Mouse (Mus musculus) midbrain, embryonic 13.5 days (tissue): ENCODE results near the gene Rbp1. TPM values are rescaled to one million over a fixed set of nuclear protein-coding genes. Genes with fewer than 3 reads are reported as not detected.

Experiments
- ATAC-seq: fragments of 200-750 bp; cut with Nextera tagmentation; 2 replicates; pipeline ENCODE4 v1.8.0; 2017; ENCODE audit warnings: mild to moderate bottlenecking, moderate TSS enrichment, moderate library complexity
- H3K27ac ChIP-seq: fragments of 300-500 bp; sonication (generic); 2 replicates; pipeline ENCODE4 v1.5.1; 2015; ENCODE audit warnings: inconsistent platforms, mild to moderate bottlenecking, moderate library complexity
- H3K27me3 ChIP-seq: fragments of 300-500 bp; sonication (generic); 2 replicates; pipeline ENCODE4 v1.6.1; 2015; ENCODE audit warnings: mild to moderate bottlenecking, inconsistent platforms
- H3K36me3 ChIP-seq: fragments of 300-500 bp; sonication (generic); 2 replicates; pipeline ENCODE4 v1.6.1; 2015; ENCODE audit warnings: mild to moderate bottlenecking, inconsistent platforms
- H3K4me1 ChIP-seq: fragments of 300-500 bp; sonication (generic); replicated peaks from 2 replicates; pipeline ENCODE4 v1.6.1; 2015; ENCODE audit warnings: inconsistent platforms
- H3K4me2 ChIP-seq: fragments of 300-500 bp; sonication (generic); replicated peaks from 2 replicates; pipeline ENCODE4 v1.6.1; 2015; ENCODE audit warnings: moderate library complexity, mild to moderate bottlenecking, inconsistent platforms
- H3K4me3 ChIP-seq: fragments of 300-500 bp; sonication (generic); replicated peaks from 2 replicates; pipeline ENCODE4 v1.5.1; 2015; ENCODE audit warnings: mild to moderate bottlenecking, inconsistent platforms
- H3K9ac ChIP-seq: fragments of 300-500 bp; sonication (generic); replicated peaks from 2 replicates; pipeline ENCODE4 v1.6.1; 2015; ENCODE audit warnings: mild to moderate bottlenecking, inconsistent platforms
- H3K9me3 ChIP-seq: fragments of 300-500 bp; sonication (generic); 2 replicates; pipeline ENCODE4 v1.6.1; 2016; ENCODE audit warnings: mild to moderate bottlenecking, inconsistent platforms
- WGBS: fragments of 180-500 bp; shearing (Covaris S2); methylation state at CpG from one replicate; pipeline ENCODE4 v1.1.7; 2015; 5-methylcytosine and 5-hydroxymethylcytosine counted together
- polyA plus RNA-seq: library from polyadenylated mRNA; unstranded; fragments of >200 nt; fragmentation: Nextera tagmentation; extraction: Ambion mirVana; gene quantifications from 2 replicates; pipeline ENCODE4 v1.2.1, GENCODE M21; 2015

Rbp1 gene
- polyA plus RNA-seq, 1 experiment from 2014 or later = 28.4 TPM

- Histone ChIP-seq H3K27me3 (no peaks in the 10 kb centered on the region), H3K4me3 (no peak overlapping the region), H3K27ac (no peak overlapping the region), H3K9ac (no peak overlapping the region), H3K4me2 (no peak overlapping the region), H3K9me3 (no peaks in the 10 kb centered on the region), H3K36me3 (no peaks in the 10 kb centered on the region), H3K4me1 (no peaks in the 10 kb centered on the region)
- WGBS = 91% methylated on average over 5 of the region's 5 CpGs
- ATAC-seq = no peak
Measured at GRCm38 (mm10) chr9:98401611-98402010, 21.1 kb upstream of the Rbp1 start.

GRCm38 (mm10) chr9:98407771-98408170 is 15.0 kb upstream of the Rbp1 start:
- no peak overlapping the region for H3K4me3 ChIP-seq
- H3K4me2 ChIP-seq = no peak overlapping the region
- no peaks in the 10 kb centered on the region for H3K4me1 ChIP-seq
- H3K27me3 ChIP-seq = no peaks in the 10 kb centered on the region
- H3K9ac ChIP-seq = no peak overlapping the region
- 72% methylated on average over 12 of the region's 12 CpGs for WGBS
- no peaks in the 10 kb centered on the region for H3K9me3 ChIP-seq
- no peak for ATAC-seq
- no peaks in the 10 kb centered on the region for H3K36me3 ChIP-seq
- H3K27ac ChIP-seq = no peak overlapping the region

- Histone ChIP-seq H3K36me3 (no peaks in the 10 kb centered on the region), H3K4me1 (no peaks in the 10 kb centered on the region)
- ATAC-seq = 0 out of 2 replicates have a peak, but pooled peaks have one; percentile 3
Measured at GRCm38 (mm10) chr9:98409137-98409536, 13.6 kb upstream of the Rbp1 start.

GRCm38 (mm10) chr9:98415427-98415826 is 7.3 kb upstream of the Rbp1 start:
- no peak overlapping the region for H3K4me3 ChIP-seq
- no peaks in the 10 kb centered on the region for H3K9me3 ChIP-seq
- no peaks in the 10 kb centered on the region for H3K4me1 ChIP-seq
- H3K27ac ChIP-seq = no peak overlapping the region
- 81% methylated on average over 4 of the region's 4 CpGs for WGBS
- 0 out of 2 replicates have a peak, but pooled peaks cover 12% of the 10 kb centered on the region for H3K27me3 ChIP-seq
- no peak overlapping the region for H3K9ac ChIP-seq
- no peaks in the 10 kb centered on the region for H3K36me3 ChIP-seq
- no peak overlapping the region for H3K4me2 ChIP-seq
- ATAC-seq = no peak

More at GRCm38 (mm10) chr9:98409137-98409536, 13.6 kb upstream of the Rbp1 start:
- Histone ChIP-seq H3K4me2 (no peak overlapping the region), H3K9ac (no peak overlapping the region), H3K27me3 (no peaks in the 10 kb centered on the region), H3K27ac (no peak overlapping the region), H3K9me3 (no peaks in the 10 kb centered on the region), H3K4me3 (no peak overlapping the region)
- WGBS = 38% methylated on average over 3 of the region's 3 CpGs

GRCm38 (mm10) chr9:98417919-98418318 is 4.8 kb upstream of the Rbp1 start:
- Histone ChIP-seq H3K27ac (no peak overlapping the region), H3K36me3 (no peaks in the 10 kb centered on the region), H3K9ac (no peak overlapping the region), H3K4me1 (no peaks in the 10 kb centered on the region), H3K27me3 (peaks cover 17% of the 10 kb centered on the region), H3K4me2 (no peak overlapping the region), H3K9me3 (no peaks in the 10 kb centered on the region), H3K4me3 (no peak overlapping the region)
- 0 out of 2 replicates have a peak, but pooled peaks have one; percentile 43 for ATAC-seq
- 54% methylated on average over 7 of the region's 7 CpGs for WGBS

- 90% methylated on average over 3 of the region's 3 CpGs for WGBS
- Histone ChIP-seq H3K27ac (no peak overlapping the region), H3K4me3 (no peak overlapping the region), H3K4me1 (no peaks in the 10 kb centered on the region), H3K27me3 (peaks cover 21% of the 10 kb centered on the region), H3K36me3 (no peaks in the 10 kb centered on the region), H3K9me3 (no peaks in the 10 kb centered on the region), H3K4me2 (no peak overlapping the region), H3K9ac (no peak overlapping the region)
- ATAC-seq = 0 out of 2 replicates have a peak, but pooled peaks have one; percentile 11
Measured at GRCm38 (mm10) chr9:98418346-98418745, 4.4 kb upstream of the Rbp1 start.

- H3K9ac ChIP-seq = no peak overlapping the region
- no peak overlapping the region for H3K27ac ChIP-seq
- no peaks in the 10 kb centered on the region for H3K9me3 ChIP-seq
- no peak overlapping the region for H3K4me3 ChIP-seq
- H3K27me3 ChIP-seq = peaks cover 41% of the 10 kb centered on the region
- H3K36me3 ChIP-seq = no peaks in the 10 kb centered on the region
- WGBS = 75% methylated on average over 1 of the region's 1 CpGs
- no peak for ATAC-seq
- no peak overlapping the region for H3K4me2 ChIP-seq
- H3K4me1 ChIP-seq = peaks cover 20% of the 10 kb centered on the region
Measured at GRCm38 (mm10) chr9:98420666-98421065, 2.1 kb upstream of the Rbp1 start.

GRCm38 (mm10) chr9:98421903-98422302 is 858 bp upstream of the Rbp1 start:
- ATAC-seq = no peak
- Histone ChIP-seq H3K9ac (no peak overlapping the region), H3K4me1 (peaks cover 24% of the 10 kb centered on the region), H3K4me3 (no peak overlapping the region), H3K9me3 (no peaks in the 10 kb centered on the region), H3K27ac (no peak overlapping the region), H3K27me3 (peaks cover 53% of the 10 kb centered on the region), H3K36me3 (no peaks in the 10 kb centered on the region), H3K4me2 (no peak overlapping the region)
- WGBS = 69% methylated on average over 3 of the region's 3 CpGs

GRCm38 (mm10) chr9:98423691-98424090 is 930 bp downstream of the Rbp1 start:
- no peak for ATAC-seq
- 0 out of 2 replicates have a peak overlapping the region, but pooled peaks have one; percentile 46 for H3K4me3 ChIP-seq
- no peaks in the 10 kb centered on the region for H3K9me3 ChIP-seq
- peaks cover 24% of the 10 kb centered on the region for H3K4me1 ChIP-seq
- 18% methylated on average over 4 of the region's 4 CpGs for WGBS
- H3K9ac ChIP-seq = no peak overlapping the region
- peaks cover 56% of the 10 kb centered on the region for H3K27me3 ChIP-seq
- H3K4me2 ChIP-seq = no peak overlapping the region
- no peak overlapping the region for H3K27ac ChIP-seq
- H3K36me3 ChIP-seq = no peaks in the 10 kb centered on the region

GRCm38 (mm10) chr9:98424291-98424690 is 1.5 kb downstream of the Rbp1 start:
- peaks cover 24% of the 10 kb centered on the region for H3K4me1 ChIP-seq
- H3K9ac ChIP-seq = peak overlapping the region; percentile 63; the same call in 1 of the 2 replicates
- peaks cover 54% of the 10 kb centered on the region for H3K27me3 ChIP-seq
- WGBS = 6% methylated on average over 8 of the region's 8 CpGs
- peak overlapping the region; percentile 46 for H3K4me3 ChIP-seq
- H3K9me3 ChIP-seq = no peaks in the 10 kb centered on the region
- ATAC-seq = peak; percentile 21; the same call in 1 of the 2 replicates
- H3K4me2 ChIP-seq = peak overlapping the region; percentile 76
- no peaks in the 10 kb centered on the region for H3K36me3 ChIP-seq
- no peak overlapping the region for H3K27ac ChIP-seq

GRCm38 (mm10) chr9:98424725-98425210 is 2.0 kb downstream of the Rbp1 start:
- Histone ChIP-seq H3K36me3 (no peaks in the 10 kb centered on the region), H3K4me2 (peak overlapping the region; percentile 76), H3K4me1 (peaks cover 27% of the 10 kb centered on the region), H3K27ac (no peak overlapping the region), H3K27me3 (peaks cover 53% of the 10 kb centered on the region), H3K9me3 (no peaks in the 10 kb centered on the region), H3K9ac (peak overlapping the region; percentile 63), H3K4me3 (peak overlapping the region; percentile 46)
- WGBS = under 1% methylated on average over 42 of the region's 42 CpGs
- peak; percentile 71 for ATAC-seq

GRCm38 (mm10) chr9:98425351-98425880 is 2.7 kb downstream of the Rbp1 start:
- Histone ChIP-seq H3K27me3 (peaks cover 50% of the 10 kb centered on the region), H3K36me3 (no peaks in the 10 kb centered on the region), H3K4me3 (peak overlapping the region; percentile 46), H3K9me3 (no peaks in the 10 kb centered on the region), H3K27ac (no peak overlapping the region), H3K4me1 (peaks cover 30% of the 10 kb centered on the region), H3K4me2 (peak overlapping the region; percentile 76), H3K9ac (no peak overlapping the region)
- 10% methylated on average over 19 of the region's 19 CpGs for WGBS
- ATAC-seq = 0 out of 2 replicates have a peak, but pooled peaks have one; percentile 9
